Mouse (Mus musculus): ENCODE measurements around the gene Lrfn4. TPM values are rescaled to one million over a fixed set of nuclear protein-coding genes. Genes with fewer than 3 reads are reported as not detected.
A peak's percentile ranks its signal among the peaks of the same experiment; 100 is the strongest.

The Lrfn4 gene
- total RNA-seq, 2 experiments from 2014 or later, result 32.8 to 34.6 TPM

GRCm38 (mm10) chr19:4623419-4623818, 8.0 kb upstream of the Lrfn4 start:
- Histone ChIP-seq H3K4me3 (no peak overlapping the region), H3K27ac (no peak overlapping the region)
- TF ChIP-seq CTCF (conservative IDR thresholded peaks at IDR 0.05), result no peak
- no peak for DNase-seq (ENCODE audit: low spot score in 2 of 2)

DNA sequence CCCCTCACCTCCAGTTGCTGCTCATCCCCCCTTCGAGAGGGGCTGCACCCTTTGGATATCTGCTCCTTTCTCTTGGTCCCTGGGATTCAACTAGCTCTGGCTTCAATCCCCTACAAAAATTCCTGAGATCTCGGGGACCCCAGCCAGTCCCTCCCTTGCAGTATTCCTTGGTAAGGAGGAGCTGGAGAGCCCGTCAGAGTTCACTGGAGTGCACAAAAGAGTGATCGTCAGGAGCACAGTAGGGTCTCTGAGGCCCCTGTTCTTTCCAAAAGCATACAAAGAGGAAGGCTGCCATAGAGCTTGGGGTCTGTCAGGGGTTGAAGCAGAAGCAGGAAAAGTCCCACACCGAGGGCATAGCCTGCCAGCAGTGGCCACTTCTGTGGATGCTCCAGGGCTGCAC, 7.3 kb upstream of the Lrfn4 start:
- TF ChIP-seq CTCF (conservative IDR thresholded peaks at IDR 0.05), result no peak
- no peak overlapping the region for H3K4me3 ChIP-seq
- DNase-seq (ENCODE audit: low spot score in 2 of 2), result no peak
- no peak overlapping the region for H3K27ac ChIP-seq

DNA sequence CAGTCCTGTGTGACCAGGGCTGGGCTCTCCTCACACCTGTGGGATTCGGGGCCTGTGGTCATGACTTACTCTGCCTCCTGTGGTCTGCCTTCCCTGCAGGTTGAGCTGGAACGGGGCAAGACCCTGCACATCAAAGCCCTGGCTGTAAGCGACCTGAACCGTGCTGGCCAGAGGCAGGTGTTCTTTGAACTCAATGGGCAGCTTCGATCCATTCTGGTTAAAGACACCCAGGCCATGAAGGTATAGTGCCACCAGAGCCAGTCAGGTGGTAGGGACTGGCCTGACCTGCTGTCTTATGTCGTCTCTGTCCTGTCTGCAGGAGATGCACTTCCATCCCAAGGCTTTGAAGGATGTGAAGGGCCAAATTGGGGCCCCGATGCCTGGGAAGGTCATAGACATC, 5.3 kb upstream of the Lrfn4 start:
- Histone ChIP-seq H3K27ac (no peak overlapping the region), H3K4me3 (no peak overlapping the region)
- no peak for TF ChIP-seq CTCF (conservative IDR thresholded peaks at IDR 0.05)
- no peak for DNase-seq (ENCODE audit: low spot score in 2 of 2)

DNA sequence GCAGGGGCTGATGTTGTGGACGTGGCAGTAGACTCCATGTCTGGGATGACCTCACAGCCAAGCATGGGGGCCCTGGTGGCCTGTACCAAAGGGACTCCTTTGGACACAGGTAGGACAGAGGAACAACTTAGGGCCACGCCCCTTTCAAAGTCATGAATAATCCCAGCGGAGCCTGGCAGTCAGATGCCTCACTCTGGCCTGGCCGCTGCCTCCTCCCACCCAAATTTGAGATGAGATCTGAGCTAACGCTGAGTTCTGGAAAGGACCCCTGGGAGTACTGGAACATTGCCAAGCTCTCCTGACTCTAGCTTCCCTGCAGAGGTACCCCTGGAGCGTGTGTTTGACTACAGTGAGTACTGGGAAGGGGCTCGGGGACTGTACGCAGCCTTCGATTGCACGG, 4.0 kb upstream of the Lrfn4 start:
- TF ChIP-seq CTCF (conservative IDR thresholded peaks at IDR 0.05), result no peak
- H3K27ac ChIP-seq, result no peak overlapping the region
- H3K4me3 ChIP-seq, result no peak overlapping the region
- DNase-seq (ENCODE audit: low spot score in 2 of 2), result no peak

GRCm38 (mm10) chr19:4618183-4618582, 2.7 kb upstream of the Lrfn4 start:
- DNase-seq (ENCODE audit: low spot score in 2 of 2), result no peak
- no peak overlapping the region for H3K4me3 ChIP-seq
- peak; percentile 71 for TF ChIP-seq CTCF (conservative IDR thresholded peaks at IDR 0.05)
- H3K27ac ChIP-seq, result no peak overlapping the region

- no peak overlapping the region for H3K4me3 ChIP-seq
- H3K27ac ChIP-seq, result no peak overlapping the region
- no peak for TF ChIP-seq CTCF (conservative IDR thresholded peaks at IDR 0.05)
- DNase-seq (ENCODE audit: low spot score in 2 of 2), result no peak
Measured at GRCm38 (mm10) chr19:4616546-4616945, 1.1 kb upstream of the Lrfn4 start.

DNA sequence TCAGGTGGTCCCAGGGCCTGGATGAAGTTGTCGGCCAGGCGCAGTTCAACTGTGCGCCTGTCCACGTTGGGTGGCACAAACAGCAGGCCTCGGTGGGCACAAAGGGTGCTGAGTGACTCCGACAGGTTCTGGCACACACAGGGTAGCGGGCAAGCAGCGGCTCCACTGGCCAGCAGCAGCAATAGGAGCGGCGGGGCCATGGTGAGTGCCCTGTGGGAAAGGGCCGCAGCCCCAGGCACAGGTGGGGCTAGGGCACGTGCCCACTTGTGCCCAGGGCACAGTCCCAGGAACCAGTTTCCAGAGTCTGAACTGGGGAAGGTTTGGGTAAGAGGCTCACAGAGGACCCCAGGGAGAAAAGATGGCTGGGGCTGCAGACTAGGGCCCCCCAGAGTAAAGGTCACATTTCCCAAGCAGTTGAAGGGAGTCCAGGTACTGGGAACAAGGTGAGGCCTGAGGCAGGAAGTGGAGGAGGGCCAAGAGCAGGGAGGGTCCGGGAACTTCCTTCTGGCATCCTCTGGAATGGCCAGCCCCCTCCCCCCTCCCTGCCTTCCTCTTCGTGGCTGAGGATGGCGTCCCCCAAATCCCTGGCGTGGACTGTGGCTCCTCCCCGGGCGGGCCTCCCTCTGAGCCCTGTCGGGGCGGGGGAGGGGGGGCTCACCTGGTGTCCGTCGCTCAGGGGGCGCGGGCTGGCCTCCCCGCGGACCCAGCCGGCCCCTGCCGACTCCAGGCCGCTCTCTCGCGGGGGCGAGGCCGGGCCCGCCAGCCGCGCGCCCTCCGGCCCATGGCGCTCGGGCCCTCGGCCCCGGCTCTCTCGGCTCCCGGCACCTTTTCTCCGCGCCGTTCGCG, 939 bp downstream of the Lrfn4 start:
- no peak for DNase-seq (ENCODE audit: low spot score in 2 of 2)

GRCm38 (mm10) chr19:4613464-4614304, 1.8 kb downstream of the Lrfn4 start:
- DNase-seq (ENCODE audit: low spot score in 2 of 2), result no peak
- H3K4me3 ChIP-seq, result peak overlapping the region; percentile 83
- TF ChIP-seq CTCF (conservative IDR thresholded peaks at IDR 0.05), result no peak
- peak overlapping the region; percentile 97; the same call in 1 of the 2 replicates for H3K27ac ChIP-seq

More for the DNA sequence above, 939 bp downstream of the Lrfn4 start:
- TF ChIP-seq CTCF (conservative IDR thresholded peaks at IDR 0.05), result no peak
- Histone ChIP-seq H3K27ac (peak overlapping the region; percentile 97), H3K4me3 (peak overlapping the region; percentile 83)

GRCm38 (mm10) chr19:4612181-4612961, 3.1 kb downstream of the Lrfn4 start:
- no peak for TF ChIP-seq CTCF (conservative IDR thresholded peaks at IDR 0.05)
- no peak for DNase-seq (ENCODE audit: low spot score in 2 of 2)
- no peak overlapping the region for H3K27ac ChIP-seq
- no peak overlapping the region; the same call in 1 of the 2 replicates for H3K4me3 ChIP-seq

DNA sequence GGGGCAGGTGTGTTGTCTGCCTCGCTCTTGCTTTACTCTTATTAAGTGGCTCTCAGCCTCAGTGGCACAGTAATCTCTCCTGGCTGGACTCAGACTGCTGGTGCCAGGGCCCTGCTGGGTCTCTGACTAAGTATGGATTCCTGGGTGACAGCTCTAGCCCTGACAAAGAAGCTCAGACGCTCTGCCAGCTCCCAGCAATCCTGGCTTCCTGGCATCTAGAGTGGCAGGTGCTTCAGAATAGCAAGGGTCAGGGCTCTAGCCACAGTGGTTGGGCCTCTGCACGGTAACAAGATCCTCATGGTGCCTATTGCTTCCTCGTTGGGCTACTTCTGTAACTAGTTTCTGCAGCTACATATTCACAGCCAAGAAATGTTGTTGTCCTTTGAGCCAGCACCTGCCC, 5.4 kb downstream of the Lrfn4 start:
- no peak for TF ChIP-seq CTCF (conservative IDR thresholded peaks at IDR 0.05)
- Histone ChIP-seq H3K4me3 (no peak overlapping the region), H3K27ac (no peak overlapping the region)
- no peak for DNase-seq (ENCODE audit: low spot score in 2 of 2)

GRCm38 (mm10) chr19:4608511-4608910, 7.0 kb downstream of the Lrfn4 start:
- TF ChIP-seq CTCF (conservative IDR thresholded peaks at IDR 0.05), result no peak
- no peak for DNase-seq (ENCODE audit: low spot score in 2 of 2)
- H3K4me3 ChIP-seq, result no peak overlapping the region
- H3K27ac ChIP-seq, result no peak overlapping the region

- Histone ChIP-seq H3K4me3 (no peak overlapping the region), H3K27ac (no peak overlapping the region)
- no peak for DNase-seq (ENCODE audit: low spot score in 2 of 2)
- no peak for TF ChIP-seq CTCF (conservative IDR thresholded peaks at IDR 0.05)
Measured at GRCm38 (mm10) chr19:4607406-4607805, 8.1 kb downstream of the Lrfn4 start.

DNA sequence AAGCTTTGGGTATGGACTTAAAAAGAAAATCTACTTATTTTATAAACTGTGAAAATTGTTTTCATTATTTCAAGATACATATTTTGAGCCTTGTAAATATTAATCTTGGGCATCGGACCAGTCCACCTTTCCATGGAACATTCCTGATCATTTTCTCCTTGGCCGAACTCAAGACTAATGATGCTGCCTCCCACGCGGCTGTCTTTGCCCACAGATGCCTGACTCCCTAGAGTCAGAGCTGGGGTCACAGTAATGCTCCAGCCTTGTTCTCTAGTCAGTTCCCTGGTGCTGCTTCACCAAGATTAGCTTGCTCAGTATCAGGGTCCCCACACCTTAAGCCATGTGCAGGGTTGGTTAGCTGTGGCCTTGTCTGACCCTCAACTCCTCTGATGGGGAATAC, 9.8 kb downstream of the Lrfn4 start:
- TF ChIP-seq CTCF (conservative IDR thresholded peaks at IDR 0.05), result no peak
- Histone ChIP-seq H3K4me3 (no peak overlapping the region), H3K27ac (no peak overlapping the region)
- no peak for DNase-seq (ENCODE audit: low spot score in 2 of 2)

All from layer of hippocampus, adult 2 months (tissue).